Mouse (Mus musculus) embryonic fibroblast, embryonic 13.5 days (primary cell): ENCODE results near the gene Mbd3l2.

Source experiments
- CTCF ChIP-seq: IDR thresholded peaks from 2 replicates; pipeline ENCODE4 v1.5.1; 2011; ENCODE audit warnings: mild to moderate bottlenecking, control low read depth, low read length, moderate library complexity, borderline replicate concordance; ENCODE audit not compliant: insufficient read depth
- POLR2A ChIP-seq: IDR thresholded peaks from 2 replicates; pipeline ENCODE4 v1.6.1; 2011; ENCODE audit warnings: low read depth, mild to moderate bottlenecking, control low read depth, low read length, moderate library complexity

DNA sequence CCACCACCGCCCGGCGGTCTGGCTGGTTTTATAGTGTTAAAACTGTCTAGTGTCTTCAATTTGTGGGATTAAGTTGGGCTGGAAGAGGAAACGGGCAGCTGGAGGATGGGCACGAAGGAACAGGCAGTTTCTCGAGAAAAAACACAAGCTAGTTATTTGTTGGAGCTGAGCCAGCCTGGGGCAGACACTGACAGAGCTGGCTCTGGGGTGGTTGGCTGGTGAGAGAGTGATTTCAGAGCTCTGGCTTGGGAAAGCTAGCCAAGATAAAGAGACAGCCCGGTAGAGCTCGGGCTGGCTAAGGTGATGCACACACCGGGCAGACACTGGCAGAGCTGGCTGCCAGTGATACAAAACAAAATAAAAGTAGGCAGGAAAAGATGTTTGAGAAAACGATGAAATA is 1.2 kb downstream of the Mbd3l2 start:
- TF ChIP-seq POLR2A (no peak), CTCF (no peak)
